Mouse (Mus musculus) effector memory CD4-positive, alpha-beta T cell, adult 5 months (primary cell): ENCODE measurements around the gene Kcnc1. TPM values are rescaled to one million over a fixed set of nuclear protein-coding genes. Genes with fewer than 3 reads are reported as not detected.

Source experiments
- polyA plus RNA-seq: library from polyadenylated mRNA; unstranded; fragments of 100-300 nt; shearing (Covaris generic); gene quantifications from one replicate; pipeline ENCODE4 v1.2.1, GENCODE M21; 2017

The Kcnc1 gene
- 0.36 TPM for polyA plus RNA-seq

GRCm38 (mm10) chr7:46396231-46396927 lies at the start of gene Kcnc1:
TSS of gene Kcnc1 (plus strand) at chr7:46396497.

GRCm38 (mm10) chr7:46376172-46377007 lies 19.9 kb upstream of the Kcnc1 start, which contains the start of gene Myod1:
TSS of gene Myod1 (plus strand) at chr7:46376474.

Other genes starting within 250 kb of the Kcnc1 start
- not detected for gene Abcc8, start 216.5 kb upstream of the Kcnc1 start, polyA plus RNA-seq
- gene Ush1c, start 158.0 kb upstream of the Kcnc1 start, polyA plus RNA-seq, result not detected
- gene Otog, start 155.5 kb upstream of the Kcnc1 start, polyA plus RNA-seq, result not detected
- gene Myod1, start 20.0 kb upstream of the Kcnc1 start, polyA plus RNA-seq, result not detected
- 18.2 TPM for gene Sergef, start 243.3 kb downstream of the Kcnc1 start, polyA plus RNA-seq